Mouse (Mus musculus) intestine, embryonic 15.5 days (tissue): ENCODE measurements around the gene Hao1. TPM values are rescaled to one million over a fixed set of nuclear protein-coding genes. Genes with fewer than 3 reads are reported as not detected.

Source experiments
- ATAC-seq: fragments of 200-750 bp; cut with Nextera tagmentation; 2 replicates; pipeline ENCODE4 v1.8.0; 2017; ENCODE audit warnings: moderate TSS enrichment, moderate library complexity
- H3K27ac ChIP-seq: fragments of 300-500 bp; sonication (generic); 2 replicates; pipeline ENCODE4 v1.5.1; 2015; ENCODE audit warnings: mild to moderate bottlenecking, inconsistent platforms
- H3K27me3 ChIP-seq: fragments of 300-500 bp; sonication (generic); replicated peaks from 2 replicates; pipeline ENCODE4 v1.6.1; 2015; ENCODE audit warnings: inconsistent platforms
- H3K36me3 ChIP-seq: fragments of 300-500 bp; sonication (generic); 2 replicates; pipeline ENCODE4 v1.6.1; 2015; ENCODE audit warnings: inconsistent platforms
- H3K4me1 ChIP-seq: fragments of 300-500 bp; sonication (generic); replicated peaks from 2 replicates; pipeline ENCODE4 v1.6.1; 2015; ENCODE audit warnings: inconsistent platforms
- H3K4me2 ChIP-seq: fragments of 300-500 bp; sonication (generic); replicated peaks from 2 replicates; pipeline ENCODE4 v1.6.1; 2015; ENCODE audit warnings: mild to moderate bottlenecking, inconsistent platforms
- H3K4me3 ChIP-seq: fragments of 300-500 bp; sonication (generic); replicated peaks from 2 replicates; pipeline ENCODE4 v1.5.1; 2015; ENCODE audit warnings: inconsistent platforms
- H3K9ac ChIP-seq: fragments of 300-500 bp; sonication (generic); 2 replicates; pipeline ENCODE4 v1.6.1; 2015; ENCODE audit warnings: inconsistent platforms
- H3K9me3 ChIP-seq: fragments of 300-500 bp; sonication (generic); 2 replicates; pipeline ENCODE4 v1.6.1; 2016; ENCODE audit warnings: inconsistent platforms
- WGBS: fragments of 180-500 bp; shearing (Covaris S2); methylation state at CpG from one replicate; pipeline ENCODE4 v1.1.7; 2015; 5-methylcytosine and 5-hydroxymethylcytosine counted together
- polyA plus RNA-seq: library from polyadenylated mRNA; unstranded; fragments of >200 nt; fragmentation: Nextera tagmentation; extraction: Ambion mirVana; gene quantifications from 2 replicates; pipeline ENCODE4 v1.2.1, GENCODE M21; 2015

Gene Hao1
- polyA plus RNA-seq, 1 experiment from 2014 or later, result not detected

DNA sequence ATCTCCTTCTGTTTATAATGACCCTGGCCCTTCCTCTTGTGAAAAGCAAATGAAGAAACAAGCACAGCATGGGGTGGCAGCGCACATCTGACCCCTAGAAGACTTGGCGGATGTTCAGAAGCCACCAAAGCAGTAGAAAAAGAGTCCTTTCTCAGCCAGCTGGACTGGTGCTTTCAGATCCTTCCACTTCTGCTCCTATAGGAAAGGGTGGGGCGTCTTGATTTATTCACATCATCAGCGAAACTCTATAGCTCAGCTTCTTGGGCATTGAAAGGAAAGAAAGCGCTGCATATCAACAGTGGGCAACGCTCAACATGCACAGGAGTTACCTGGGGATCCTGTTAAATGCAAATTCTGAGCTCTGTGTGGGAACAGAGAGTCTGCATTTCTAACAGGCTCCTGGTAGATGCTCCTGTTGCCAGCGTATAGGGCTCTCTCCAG lies 98.1 kb downstream of the Hao1 start:
- no peak overlapping the region for H3K27ac ChIP-seq
- no peaks in the 10 kb centered on the region for H3K9me3 ChIP-seq
- 29% methylated on average over 7 of the region's 7 CpGs for WGBS
- H3K36me3 ChIP-seq, result no peaks in the 10 kb centered on the region
- H3K9ac ChIP-seq, result no peak overlapping the region
- 0 out of 2 replicates have a peak overlapping the region, but pooled peaks have one; percentile 14 for H3K4me2 ChIP-seq
- H3K27me3 ChIP-seq, result no peaks in the 10 kb centered on the region
- no peak overlapping the region for H3K4me3 ChIP-seq
- no peak for ATAC-seq
- no peaks in the 10 kb centered on the region for H3K4me1 ChIP-seq

DNA sequence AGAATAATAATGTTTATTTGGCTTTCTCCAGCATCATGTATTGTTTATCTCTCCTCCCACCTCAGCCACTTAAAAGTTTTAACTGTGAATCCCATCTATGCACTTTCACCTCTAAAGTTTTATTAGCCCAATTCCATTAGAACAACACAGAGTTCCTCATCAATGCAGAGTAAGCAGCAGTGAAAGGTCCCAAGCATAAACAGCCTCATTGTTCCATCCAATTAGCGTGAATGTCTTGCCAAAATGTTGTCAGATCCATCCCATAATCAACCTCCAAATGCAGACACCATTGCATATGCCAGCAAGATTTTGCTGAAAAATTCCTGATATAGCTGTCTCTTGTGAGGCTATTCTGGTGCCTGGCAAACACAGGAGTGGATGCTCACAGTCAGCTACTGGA lies 101.4 kb downstream of the Hao1 start:
- H3K4me3 ChIP-seq, result no peak overlapping the region
- H3K9me3 ChIP-seq, result no peaks in the 10 kb centered on the region
- H3K27me3 ChIP-seq, result no peaks in the 10 kb centered on the region
- H3K27ac ChIP-seq, result no peak overlapping the region
- H3K4me1 ChIP-seq, result no peaks in the 10 kb centered on the region
- no peak for ATAC-seq
- WGBS, result 86% methylated on average over 1 of the region's 1 CpGs
- no peaks in the 10 kb centered on the region for H3K36me3 ChIP-seq
- H3K4me2 ChIP-seq, result no peak overlapping the region
- H3K9ac ChIP-seq, result no peak overlapping the region

DNA sequence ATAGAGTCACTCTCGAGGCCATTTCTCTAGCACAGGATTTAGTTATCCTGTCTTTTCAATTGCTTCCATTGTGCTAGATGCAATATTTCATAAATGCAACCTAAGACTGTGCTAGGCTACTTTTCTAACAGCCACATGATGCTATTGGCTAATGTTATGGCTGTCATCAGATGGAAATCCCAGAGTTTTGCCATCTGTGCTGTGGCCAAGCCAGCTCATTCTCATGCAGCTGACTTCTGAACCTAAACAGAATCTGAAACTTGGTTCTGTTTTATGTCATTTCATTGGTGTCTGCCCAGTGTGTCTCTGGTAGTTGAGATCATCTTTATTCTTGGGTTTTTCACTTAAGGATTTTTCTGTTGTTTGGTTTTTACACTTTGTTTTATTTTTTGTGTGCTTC lies 103.2 kb downstream of the Hao1 start:
- 33% methylated on average over 1 of the region's 1 CpGs for WGBS
- no peaks in the 10 kb centered on the region for H3K36me3 ChIP-seq

More for the DNA sequence above, 103.2 kb downstream of the Hao1 start:
- H3K9me3 ChIP-seq, result no peaks in the 10 kb centered on the region
- H3K27me3 ChIP-seq, result no peaks in the 10 kb centered on the region
- H3K4me2 ChIP-seq, result no peak overlapping the region
- H3K4me3 ChIP-seq, result no peak overlapping the region
- no peaks in the 10 kb centered on the region for H3K4me1 ChIP-seq
- no peak overlapping the region for H3K27ac ChIP-seq
- H3K9ac ChIP-seq, result no peak overlapping the region
- peak; percentile 47; the same call in 1 of the 2 replicates for ATAC-seq

Other genes with a start within 250 kb of the Hao1 start
- 13.5 and 14.9 TPM in 2 replicates for gene Tmx4, start 89.8 kb upstream of the Hao1 start, polyA plus RNA-seq
- gene Plcb1, start 231.7 kb upstream of the Hao1 start, polyA plus RNA-seq, result 10.9 and 11.9 TPM in 2 replicates